Mouse (Mus musculus) Patski (cell line): Measurements from ENCODE around the gene Map3k20. TPM values are rescaled to one million over a fixed set of nuclear protein-coding genes. Genes with fewer than 3 reads are reported as not detected.

Experiments used
- ATAC-seq: fragments of 100-300 bp; one replicate; pipeline ENCODE4 v1.8.0; 2021
- CTCF ChIA-PET: fragments of 350-600 bp; sonication (Branson Sonifier 250); formaldehyde crosslinking; loops from one replicate; lab custom pipeline; 2022; ENCODE audit warnings: inconsistent platforms; lab: Charles Lee
- POLR2A ChIA-PET: fragments of 350-600 bp; sonication (Branson Sonifier 250); formaldehyde crosslinking; loops from one replicate; lab custom pipeline; 2022; ENCODE audit warnings: antibody characterized with exemption, inconsistent platforms; lab: Charles Lee
- DNase-seq: peaks from one replicate; pipeline ENCODE4 v3.0.0-alpha.2; 2011; ENCODE audit warnings: low read depth, low spot score
- H3K27me3 ChIP-seq: fragments of 371-371 bp; one replicate; pipeline ENCODE4 v1.5.1; 2021
- CTCF ChIP-seq: fragments of 100-300 bp; IDR thresholded peaks from one replicate; pipeline ENCODE4 v1.5.1; 2021
- in situ Hi-C: fragments of 300-500 bp; cut with MboI; formaldehyde crosslinking; loops from 3 replicates; pipeline ENCODE4 v1.11.1; 2018; ENCODE audit warnings: low pct_unique_long_range_greater_than_20kb, mixed read lengths
- polyA plus RNA-seq: library from polyadenylated mRNA; unstranded; gene quantifications from one replicate; pipeline ENCODE4 v1.2.3, GENCODE M21; 2021

The Map3k20 gene
- polyA plus RNA-seq, 1 experiment from 2014 or later: 43.6 TPM

GRCm38 (mm10) chr2:72296984-72297715 is 11.7 kb downstream of the Map3k20 start:
- no peaks in the 10 kb centered on the region for H3K27me3 ChIP-seq
- in situ Hi-C loops: loop anchor here (5.0 kb wide), 1 partner anchor 85 kb away; no protein-coding TSS in a partner anchor
- TF ChIP-seq CTCF: no peak
- CTCF ChIA-PET: interaction anchor here (1.1 to 2.9 kb wide), 7 partner anchors 38 to 101 kb away, joined by 3 to 23 read pairs (median 5); no protein-coding TSS in a partner anchor
- POLR2A ChIA-PET: interaction anchor here (1.0 kb wide), 1 partner anchor 21 kb away, joined by 5 read pairs; no protein-coding TSS in a partner anchor
- DNase-seq (peak; percentile 81), ATAC-seq (peak; percentile 16)

- CTCF ChIA-PET: interaction anchor here (1.1 to 2.9 kb wide), 10 partner anchors 10 to 100 kb away, joined by 3 to 23 read pairs (median 4); no protein-coding TSS in a partner anchor
- POLR2A ChIA-PET: interaction anchor here (1.0 kb wide), 2 partner anchors 21 to 276 kb away, joined by 3 to 5 read pairs; no protein-coding TSS in a partner anchor
- no peak for DNase-seq
- ATAC-seq: peak; percentile 92
- in situ Hi-C loops: loop anchor here (5.0 kb wide), 1 partner anchor 85 kb away; no protein-coding TSS in a partner anchor
- H3K27me3 ChIP-seq: no peaks in the 10 kb centered on the region
- no peak for TF ChIP-seq CTCF
Observed at GRCm38 (mm10) chr2:72297716-72298082, 12.3 kb downstream of the Map3k20 start.

GRCm38 (mm10) chr2:72298406-72298805 is 13.0 kb downstream of the Map3k20 start:
- DNase-seq (no peak), ATAC-seq (no peak)
- H3K27me3 ChIP-seq: no peaks in the 10 kb centered on the region
- ChIA-PET CTCF (interaction anchor here (0.7 to 2.9 kb wide), 17 partner anchors 11 to 91 kb away, joined by 3 to 23 read pairs (median 4); no protein-coding TSS in a partner anchor), POLR2A (interaction anchor here (1.0 kb wide), 1 partner anchor 276 kb away, joined by 3 read pairs; no protein-coding TSS in a partner anchor)
- in situ Hi-C loops: loop anchor here (5.0 kb wide), 1 partner anchor 84 kb away; no protein-coding TSS in a partner anchor
- peak; percentile 84 for TF ChIP-seq CTCF

GRCm38 (mm10) chr2:72301194-72301916 is 15.9 kb downstream of the Map3k20 start:
- in situ Hi-C loops: no loop called here
- ChIA-PET CTCF (interaction anchor here (0.6 to 1.9 kb wide), 4 partner anchors 62 to 89 kb away, joined by 3 to 4 read pairs (median 4); no protein-coding TSS in a partner anchor), POLR2A (interaction anchor here (0.7 kb wide), 1 partner anchor 11 kb away, joined by 3 read pairs; no protein-coding TSS in a partner anchor)
- no peak for TF ChIP-seq CTCF
- no peaks in the 10 kb centered on the region for H3K27me3 ChIP-seq
- DNase-seq (no peak), ATAC-seq (no peak)

GRCm38 (mm10) chr2:72305738-72306137 is 20.3 kb downstream of the Map3k20 start:
- ChIA-PET POLR2A (no interaction called here), CTCF (interaction anchor here (1.0 kb wide), 1 partner anchor 84 kb away, joined by 3 read pairs; no protein-coding TSS in a partner anchor)
- DNase-seq (no peak), ATAC-seq (no peak)
- H3K27me3 ChIP-seq: no peaks in the 10 kb centered on the region
- no peak for TF ChIP-seq CTCF
- in situ Hi-C loops: no loop called here

- CTCF ChIA-PET: interaction anchor here (1.3 to 1.6 kb wide), 4 partner anchors 10 to 79 kb away, joined by 3 to 5 read pairs (median 4); no protein-coding TSS in a partner anchor
- TF ChIP-seq CTCF: no peak
- DNase-seq: no peak
- no peaks in the 10 kb centered on the region for H3K27me3 ChIP-seq
- in situ Hi-C loops: no loop called here
- POLR2A ChIA-PET: no interaction called here
- ATAC-seq: no peak
Observed at GRCm38 (mm10) chr2:72308351-72308750, 22.9 kb downstream of the Map3k20 start.

GRCm38 (mm10) chr2:72308981-72309380 is 23.5 kb downstream of the Map3k20 start:
- POLR2A ChIA-PET: no interaction called here
- ATAC-seq: peak; percentile 93
- H3K27me3 ChIP-seq: no peaks in the 10 kb centered on the region
- in situ Hi-C loops: no loop called here
- no peak for TF ChIP-seq CTCF
- no peak for DNase-seq
- CTCF ChIA-PET: interaction anchor here (1.3 to 1.6 kb wide), 3 partner anchors 9 to 78 kb away, joined by 4 to 5 read pairs (median 4); no protein-coding TSS in a partner anchor

GRCm38 (mm10) chr2:72311486-72311885 is 26.0 kb downstream of the Map3k20 start:
- ChIA-PET CTCF (interaction anchor here (1.6 kb wide), 1 partner anchor 78 kb away, joined by 4 read pairs; no protein-coding TSS in a partner anchor), POLR2A (no interaction called here)
- ATAC-seq: no peak
- in situ Hi-C loops: no loop called here
- no peak for TF ChIP-seq CTCF
- H3K27me3 ChIP-seq: no peaks in the 10 kb centered on the region
- no peak for DNase-seq

GRCm38 (mm10) chr2:72313312-72313711 is 27.9 kb downstream of the Map3k20 start:
- ATAC-seq: no peak
- DNase-seq: no peak
- TF ChIP-seq CTCF: no peak
- in situ Hi-C loops: no loop called here
- CTCF ChIA-PET: no interaction called here
- POLR2A ChIA-PET: interaction anchor here (1.1 kb wide), 1 partner anchor 75 kb away, joined by 4 read pairs; no protein-coding TSS in a partner anchor
- no peaks in the 10 kb centered on the region for H3K27me3 ChIP-seq

GRCm38 (mm10) chr2:72318421-72318820 is 33.0 kb downstream of the Map3k20 start:
- ATAC-seq (peak; percentile 17), DNase-seq (no peak)
- no peak for TF ChIP-seq CTCF
- in situ Hi-C loops: no loop called here
- H3K27me3 ChIP-seq: no peaks in the 10 kb centered on the region
- ChIA-PET CTCF (interaction anchor here (1.4 to 1.9 kb wide), 3 partner anchors 9 to 71 kb away, joined by 3 to 6 read pairs (median 4); no protein-coding TSS in a partner anchor), POLR2A (interaction anchor here (0.6 to 1.0 kb wide), 2 partner anchors 21 to 32 kb away, joined by 4 to 5 read pairs; no protein-coding TSS in a partner anchor)
